Mouse (Mus musculus) induced T-regulatory cell, adult 2 months (primary cell): Measurements from ENCODE around the gene Gm9046.
"Not testable (repeated sequence)": the region's sequence is repeated elsewhere in the genome, so short reads cannot be mapped to it uniquely, and the experiment has no call there.

Experiments used
- DNase-seq: peaks from one replicate; pipeline ENCODE4 v3.0.0-alpha.2; 2012; ENCODE audit warnings: low read depth

Gene Gm9046

GRCm38 (mm10) chr10:118343155-118343554 is at the start of gene Gm9046:
Gene Gm9046 (minus strand): TSS chr10:118343255.
- DNase-seq: not testable (repeated sequence)

- peak; percentile 88 for DNase-seq
Observed at GRCm38 (mm10) chr10:118370443-118370842, 27.4 kb upstream of the Gm9046 start.

GRCm38 (mm10) chr10:118369518-118369917 is 26.5 kb upstream of the Gm9046 start:
- DNase-seq: no peak

- DNase-seq: not testable (repeated sequence)
Observed at GRCm38 (mm10) chr10:118354005-118354404, 10.9 kb upstream of the Gm9046 start, which contains the start of gene Gm9049. Gene Gm9049 (minus strand): TSS chr10:118354105.

- not testable (repeated sequence) for DNase-seq
Observed at GRCm38 (mm10) chr10:118348579-118348978, 5.5 kb upstream of the Gm9046 start, which contains the start of gene Gm9048. Gene Gm9048 (minus strand): TSS chr10:118348679.

- not testable (repeated sequence) for DNase-seq
Observed at GRCm38 (mm10) chr10:118337731-118338130, 5.3 kb downstream of the Gm9046 start, which contains the start of gene Gm9045. Gene Gm9045 (minus strand): TSS chr10:118337831.

- DNase-seq: not testable (repeated sequence)
Observed at GRCm38 (mm10) chr10:118332308-118332707, 10.7 kb downstream of the Gm9046 start, which contains the start of gene Gm9044. Gene Gm9044 (minus strand): TSS chr10:118332408.

- not testable (repeated sequence) for DNase-seq
Observed at GRCm38 (mm10) chr10:118326869-118327268, 16.2 kb downstream of the Gm9046 start, which contains the start of gene Gm9040. Gene Gm9040 (minus strand): TSS chr10:118326969.

GRCm38 (mm10) chr10:118319024-118319423 is 24.0 kb downstream of the Gm9046 start:
- DNase-seq: no peak

- peak; percentile 16 for DNase-seq
Observed at GRCm38 (mm10) chr10:118302133-118302532, 40.9 kb downstream of the Gm9046 start.

- DNase-seq: no peak
Observed at GRCm38 (mm10) chr10:118294938-118295337, 48.1 kb downstream of the Gm9046 start, which contains the start of gene Iltifb. Gene Iltifb (minus strand): TSS chr10:118295038.
